Mouse (Mus musculus): Measurements from ENCODE around the gene Midn. TPM values are rescaled to one million over a fixed set of nuclear protein-coding genes. Genes with fewer than 3 reads are reported as not detected.

The Midn gene
- polyA plus RNA-seq, 1 experiment from 2014 or later, result 78.2 TPM

DNA sequence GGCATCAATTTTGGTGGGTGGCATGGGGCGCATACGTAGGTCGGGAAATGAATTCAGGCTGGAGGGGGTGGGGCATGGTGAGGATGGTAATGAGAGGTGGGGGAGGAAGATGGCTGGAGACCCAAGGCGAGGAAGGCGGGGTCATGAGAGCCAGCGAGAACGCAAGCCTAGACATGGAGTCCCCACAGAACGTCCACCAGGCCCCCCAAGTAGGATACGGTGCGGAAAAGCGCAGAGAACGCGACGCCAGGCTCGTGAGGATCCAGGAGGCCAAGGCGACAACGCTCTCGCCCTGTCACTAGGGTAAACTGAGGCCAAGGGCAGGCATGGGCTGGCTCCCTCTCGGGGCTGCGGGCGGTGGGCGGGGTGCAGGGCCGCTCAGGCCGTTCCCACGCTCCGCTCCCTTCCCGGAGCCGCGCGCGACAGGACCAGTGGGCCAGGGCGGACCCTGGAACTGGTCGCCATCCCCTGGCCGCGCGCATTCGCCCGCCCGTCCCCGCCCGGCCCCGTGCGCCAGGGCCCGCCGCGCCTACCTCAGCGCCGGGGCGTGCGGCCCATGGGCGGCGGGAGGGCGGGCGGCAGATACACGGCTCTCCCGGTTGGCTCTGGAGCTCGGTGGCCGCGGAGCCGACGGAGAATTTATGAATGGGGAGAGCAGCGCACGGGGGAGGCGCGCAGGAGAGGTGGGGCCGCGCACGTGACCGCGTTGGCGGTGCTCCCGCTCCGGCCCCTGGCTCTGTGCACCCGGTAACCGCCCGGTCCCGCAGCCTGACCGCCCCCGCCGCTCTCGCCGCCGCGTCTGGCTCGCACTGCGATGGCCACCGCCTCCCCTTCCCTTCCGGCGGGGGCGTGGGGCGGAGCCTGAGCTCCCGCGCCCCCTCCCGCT lies 9.3 kb upstream of the Midn start, which contains the start of gene Atp5d:
Atp5d (plus strand) TSS at position 80 of the 886 bp plus-strand sequence.
- Histone ChIP-seq H3K27ac (ENCODE audit: low read depth, low read length) (peak within 1 kb of the TSS; percentile 65), H3K27me3 (ENCODE audit: control insufficient read depth, insufficient read depth, low read length) (peaks cover 29% of the 10 kb centered on the region), H3K9ac (ENCODE audit: low read length) (peak within 1 kb of the TSS; percentile 79), H3K4me2 (ENCODE audit: low read depth) (peak within 1 kb of the TSS; percentile 57), H3K4me1 (ENCODE audit: control insufficient read depth, insufficient read depth, low read length) (peaks cover 30% of the 10 kb centered on the region), H3K9me3 (ENCODE audit: control insufficient read depth, low read length) (no peaks in the 10 kb centered on the region), H3K36me3 (ENCODE audit: control insufficient read depth, insufficient read depth, low read length) (no peaks in the 10 kb centered on the region; the same call in 1 of the 2 replicates), H3K4me3 (ENCODE audit: low read depth, low read length) (peak within 1 kb of the TSS; percentile 52)
- WGBS, result under 1% methylated on average over 74 of the region's 94 CpGs
- DNase-seq (ENCODE audit: low spot score), result peak; percentile 67
- no peak; the same call in 1 of the 2 replicates for ATAC-seq (ENCODE audit: insufficient read depth, low FRiP score, low TSS enrichment)

DNA sequence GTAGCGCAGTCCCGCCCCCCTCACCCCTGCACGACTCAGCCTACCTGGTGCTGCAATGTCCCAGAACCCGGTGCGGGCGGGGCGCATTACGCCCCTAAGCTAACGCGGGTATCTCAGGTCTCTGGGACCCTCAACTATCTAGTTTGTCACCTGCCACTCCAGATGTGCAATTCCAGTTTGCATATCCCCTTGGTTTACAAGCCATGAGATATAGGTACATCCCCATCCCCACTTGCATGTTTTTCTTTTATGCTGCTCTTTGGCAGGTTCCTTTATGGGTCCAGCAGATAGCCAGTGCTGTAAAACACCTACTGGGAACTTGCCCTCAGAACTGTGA lies 8.7 kb upstream of the Midn start:
- 1% methylated on average over 10 of the region's 10 CpGs for WGBS
- no peaks in the 10 kb centered on the region; the same call in none of the 2 replicates for H3K36me3 ChIP-seq (ENCODE audit: control insufficient read depth, insufficient read depth, low read length)
- ATAC-seq (ENCODE audit: insufficient read depth, low FRiP score, low TSS enrichment) (no peak), DNase-seq (ENCODE audit: low spot score) (no peak)
- H3K4me2 ChIP-seq (ENCODE audit: low read depth), result peak overlapping the region; percentile 57
- H3K27ac ChIP-seq (ENCODE audit: low read depth, low read length), result peak overlapping the region; percentile 65
- peak overlapping the region; percentile 52 for H3K4me3 ChIP-seq (ENCODE audit: low read depth, low read length)
- H3K9me3 ChIP-seq (ENCODE audit: control insufficient read depth, low read length), result no peaks in the 10 kb centered on the region
- H3K4me1 ChIP-seq (ENCODE audit: control insufficient read depth, insufficient read depth, low read length), result peaks cover 30% of the 10 kb centered on the region
- H3K27me3 ChIP-seq (ENCODE audit: control insufficient read depth, insufficient read depth, low read length), result peaks cover 29% of the 10 kb centered on the region
- peak overlapping the region; percentile 79 for H3K9ac ChIP-seq (ENCODE audit: low read length)

- Histone ChIP-seq H3K4me3 (ENCODE audit: low read depth, low read length) (no peak overlapping the region), H3K27me3 (ENCODE audit: control insufficient read depth, insufficient read depth, low read length) (peaks cover 28% of the 10 kb centered on the region), H3K4me2 (ENCODE audit: low read depth) (no peak overlapping the region), H3K9me3 (ENCODE audit: control insufficient read depth, low read length) (no peaks in the 10 kb centered on the region), H3K36me3 (ENCODE audit: control insufficient read depth, insufficient read depth, low read length) (peaks cover 4% of the 10 kb centered on the region), H3K27ac (ENCODE audit: low read depth, low read length) (no peak overlapping the region), H3K4me1 (ENCODE audit: control insufficient read depth, insufficient read depth, low read length) (peaks cover 30% of the 10 kb centered on the region), H3K9ac (ENCODE audit: low read length) (no peak overlapping the region)
- 73% methylated on average over 11 of the region's 11 CpGs for WGBS
- DNase-seq (ENCODE audit: low spot score), result no peak
- no peak for ATAC-seq (ENCODE audit: insufficient read depth, low FRiP score, low TSS enrichment)
These were observed 8.0 kb upstream of the Midn start for GRCm38 (mm10) chr10:80139975-80140665.

DNA sequence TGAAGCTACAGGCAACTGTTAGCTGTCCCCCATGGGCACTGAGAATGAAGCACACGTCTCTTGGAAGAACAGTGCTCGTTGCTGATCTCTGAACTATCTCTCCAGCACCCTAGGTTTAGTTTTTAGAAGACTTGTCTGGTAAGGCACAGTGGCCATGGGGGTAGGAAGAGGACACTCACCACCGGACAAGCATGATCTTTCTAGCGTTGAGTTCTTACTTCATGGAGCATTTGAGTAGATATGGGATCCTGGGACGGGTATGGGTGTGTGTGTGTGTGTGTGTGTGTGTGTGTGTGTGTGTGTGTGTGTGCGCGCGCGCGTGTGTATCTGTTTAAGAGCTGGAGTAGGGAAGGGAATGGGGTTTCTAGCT lies 7.4 kb upstream of the Midn start, which contains the start of gene Cbarp:
Cbarp (minus strand) TSS at position 170 of the 370 bp plus-strand sequence.
- 70% methylated on average over 10 of the region's 10 CpGs for WGBS
- peaks cover 6% of the 10 kb centered on the region for H3K36me3 ChIP-seq (ENCODE audit: control insufficient read depth, insufficient read depth, low read length)
- peak within 1 kb of the TSS; percentile 32 for H3K9ac ChIP-seq (ENCODE audit: low read length)
- peak within 1 kb of the TSS; percentile 74 for H3K4me3 ChIP-seq (ENCODE audit: low read depth, low read length)
- peaks cover 34% of the 10 kb centered on the region for H3K4me1 ChIP-seq (ENCODE audit: control insufficient read depth, insufficient read depth, low read length)
- DNase-seq (ENCODE audit: low spot score), result no peak
- no peaks in the 10 kb centered on the region for H3K9me3 ChIP-seq (ENCODE audit: control insufficient read depth, low read length)
- ATAC-seq (ENCODE audit: insufficient read depth, low FRiP score, low TSS enrichment), result no peak
- peak within 1 kb of the TSS; percentile 99 for H3K4me2 ChIP-seq (ENCODE audit: low read depth)
- H3K27ac ChIP-seq (ENCODE audit: low read depth, low read length), result peak within 1 kb of the TSS; percentile 50; the same call in 1 of the 2 replicates
- peaks cover 24% of the 10 kb centered on the region for H3K27me3 ChIP-seq (ENCODE audit: control insufficient read depth, insufficient read depth, low read length)

DNA sequence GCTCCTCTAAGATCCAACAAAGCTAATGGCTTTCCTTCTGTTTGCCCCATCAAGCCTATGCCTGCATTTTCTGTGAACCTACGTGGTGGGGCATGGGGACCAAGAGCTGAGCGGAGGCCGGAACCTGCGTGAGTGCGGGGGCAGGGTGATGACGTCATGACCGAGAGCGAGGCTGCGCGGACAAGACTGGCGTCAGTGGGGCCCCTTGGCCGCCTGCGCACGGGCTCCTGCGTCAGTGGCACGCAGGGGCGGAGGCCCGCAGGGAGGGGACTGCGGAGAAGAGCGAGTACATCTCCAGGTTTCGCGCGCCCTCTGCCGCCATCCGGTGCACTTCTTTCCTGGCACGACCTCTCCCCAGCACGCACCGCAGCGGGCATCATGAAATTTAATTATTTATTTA lies 6.8 kb upstream of the Midn start:
- Histone ChIP-seq H3K27ac (ENCODE audit: low read depth, low read length) (peak overlapping the region; percentile 50; the same call in 1 of the 2 replicates), H3K4me3 (ENCODE audit: low read depth, low read length) (peak overlapping the region; percentile 74), H3K4me2 (ENCODE audit: low read depth) (peak overlapping the region; percentile 99), H3K36me3 (ENCODE audit: control insufficient read depth, insufficient read depth, low read length) (peaks cover 11% of the 10 kb centered on the region), H3K9ac (ENCODE audit: low read length) (peak overlapping the region; percentile 32), H3K4me1 (ENCODE audit: control insufficient read depth, insufficient read depth, low read length) (peaks cover 39% of the 10 kb centered on the region), H3K27me3 (ENCODE audit: control insufficient read depth, insufficient read depth, low read length) (peaks cover 18% of the 10 kb centered on the region), H3K9me3 (ENCODE audit: control insufficient read depth, low read length) (no peaks in the 10 kb centered on the region)
- under 1% methylated on average over 29 of the region's 29 CpGs for WGBS
- ATAC-seq (ENCODE audit: insufficient read depth, low FRiP score, low TSS enrichment) (peak; percentile 49), DNase-seq (ENCODE audit: low spot score) (peak; percentile 95)

GRCm38 (mm10) chr10:80141786-80142529 lies 6.1 kb upstream of the Midn start:
- Histone ChIP-seq H3K9ac (ENCODE audit: low read length) (peak overlapping the region; percentile 81), H3K4me3 (ENCODE audit: low read depth, low read length) (peak overlapping the region; percentile 74), H3K4me1 (ENCODE audit: control insufficient read depth, insufficient read depth, low read length) (peaks cover 33% of the 10 kb centered on the region), H3K36me3 (ENCODE audit: control insufficient read depth, insufficient read depth, low read length) (peaks cover 11% of the 10 kb centered on the region), H3K9me3 (ENCODE audit: control insufficient read depth, low read length) (no peaks in the 10 kb centered on the region), H3K4me2 (ENCODE audit: low read depth) (peak overlapping the region; percentile 99), H3K27me3 (ENCODE audit: control insufficient read depth, insufficient read depth, low read length) (peaks cover 11% of the 10 kb centered on the region), H3K27ac (ENCODE audit: low read depth, low read length) (peak overlapping the region; percentile 62; the same call in 1 of the 2 replicates)
- DNase-seq (ENCODE audit: low spot score) (peak; percentile 96), ATAC-seq (ENCODE audit: insufficient read depth, low FRiP score, low TSS enrichment) (peak; percentile 77)
- WGBS, result 1% methylated on average over 43 of the region's 43 CpGs

GRCm38 (mm10) chr10:80142530-80142925 lies 5.5 kb upstream of the Midn start:
- DNase-seq (ENCODE audit: low spot score), result no peak
- 0 out of 2 replicates have a peak overlapping the region, but pooled peaks have one; percentile 62 for H3K27ac ChIP-seq (ENCODE audit: low read depth, low read length)
- peaks cover 11% of the 10 kb centered on the region for H3K36me3 ChIP-seq (ENCODE audit: control insufficient read depth, insufficient read depth, low read length)
- under 1% methylated on average over 15 of the region's 15 CpGs for WGBS
- H3K9ac ChIP-seq (ENCODE audit: low read length), result peak overlapping the region; percentile 81
- H3K9me3 ChIP-seq (ENCODE audit: control insufficient read depth, low read length), result no peaks in the 10 kb centered on the region
- no peak; the same call in 1 of the 2 replicates for ATAC-seq (ENCODE audit: insufficient read depth, low FRiP score, low TSS enrichment)
- peak overlapping the region; percentile 99 for H3K4me2 ChIP-seq (ENCODE audit: low read depth)
- H3K27me3 ChIP-seq (ENCODE audit: control insufficient read depth, insufficient read depth, low read length), result peaks cover 5% of the 10 kb centered on the region
- H3K4me1 ChIP-seq (ENCODE audit: control insufficient read depth, insufficient read depth, low read length), result peaks cover 28% of the 10 kb centered on the region
- H3K4me3 ChIP-seq (ENCODE audit: low read depth, low read length), result peak overlapping the region; percentile 74

DNA sequence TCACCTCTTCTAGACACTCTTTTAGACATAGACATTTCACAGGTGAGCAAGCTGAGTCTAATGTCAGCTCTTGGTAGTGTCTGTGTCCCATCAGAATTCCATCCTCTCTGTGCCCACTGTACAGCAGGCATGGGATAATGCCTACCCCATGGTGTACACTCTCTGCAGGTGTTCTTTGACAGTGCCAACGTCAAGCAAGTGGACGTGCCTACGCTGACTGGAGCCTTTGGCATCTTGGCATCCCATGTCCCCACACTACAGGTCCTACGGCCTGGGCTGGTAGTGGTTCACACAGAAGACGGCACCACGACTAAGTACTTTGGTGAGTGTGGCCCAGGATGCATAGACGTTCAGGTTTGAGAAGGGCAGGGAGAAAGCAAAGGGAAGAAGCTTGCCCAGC lies 4.4 kb upstream of the Midn start:
- no peak overlapping the region for H3K27ac ChIP-seq (ENCODE audit: low read depth, low read length)
- no peak overlapping the region for H3K4me2 ChIP-seq (ENCODE audit: low read depth)
- peaks cover 23% of the 10 kb centered on the region for H3K4me1 ChIP-seq (ENCODE audit: control insufficient read depth, insufficient read depth, low read length)

More for the DNA sequence above, 4.4 kb upstream of the Midn start:
- Histone ChIP-seq H3K36me3 (ENCODE audit: control insufficient read depth, insufficient read depth, low read length) (peaks cover 11% of the 10 kb centered on the region), H3K27me3 (ENCODE audit: control insufficient read depth, insufficient read depth, low read length) (0 out of 2 replicates have a peak, but pooled peaks cover 3% of the 10 kb centered on the region), H3K9me3 (ENCODE audit: control insufficient read depth, low read length) (no peaks in the 10 kb centered on the region), H3K4me3 (ENCODE audit: low read depth, low read length) (no peak overlapping the region), H3K9ac (ENCODE audit: low read length) (no peak overlapping the region)
- no peak for DNase-seq (ENCODE audit: low spot score)
- WGBS, result 92% methylated on average over 7 of the region's 7 CpGs
- no peak for ATAC-seq (ENCODE audit: insufficient read depth, low FRiP score, low TSS enrichment)

Data from neural tube, embryonic 11.5 days (tissue).